Mouse (Mus musculus) thymus, adult 2 months (tissue): ENCODE data around the gene Msi2. TPM values are rescaled to one million over a fixed set of nuclear protein-coding genes. Genes with fewer than 3 reads are reported as not detected.

Source experiments
- DNase-seq: peaks from one replicate; pipeline ENCODE4 v3.0.0; 2021
- H3K27ac ChIP-seq: fragments of 200-500 bp; 2 replicates; pipeline ENCODE4 v1.5.1; 2012; ENCODE audit warnings: low read length, control low read depth; ENCODE audit not compliant: control insufficient read depth, insufficient read depth
- H3K27me3 ChIP-seq: fragments of 200-500 bp; 2 replicates; pipeline ENCODE4 v1.6.1; 2012; ENCODE audit warnings: mild to moderate bottlenecking, low read length, moderate library complexity, mixed read lengths; ENCODE audit not compliant: control insufficient read depth, insufficient read depth
- H3K36me3 ChIP-seq: fragments of 200-500 bp; 2 replicates; pipeline ENCODE4 v1.6.1; 2012; ENCODE audit warnings: mild to moderate bottlenecking, low read length, moderate library complexity; ENCODE audit not compliant: control insufficient read depth, insufficient read depth
- H3K4me1 ChIP-seq: fragments of 200-500 bp; replicated peaks from 2 replicates; pipeline ENCODE4 v1.6.1; 2012; ENCODE audit warnings: low read length; ENCODE audit not compliant: control insufficient read depth, insufficient read depth
- H3K4me3 ChIP-seq: fragments of 200-500 bp; 2 replicates; pipeline ENCODE4 v1.5.1; 2012; ENCODE audit warnings: mild to moderate bottlenecking, low read length, control low read depth, moderate library complexity; ENCODE audit not compliant: control insufficient read depth, insufficient read depth
- CTCF ChIP-seq: fragments of 200-500 bp; IDR thresholded peaks from 2 replicates; pipeline ENCODE4 v1.5.1; 2012; ENCODE audit warnings: mild to moderate bottlenecking, control low read depth, low read length, moderate library complexity, borderline replicate concordance; ENCODE audit not compliant: control insufficient read depth, poor library complexity, insufficient read depth; ENCODE audit errors: extremely low read depth
- POLR2A ChIP-seq: fragments of 200-500 bp; IDR thresholded peaks from 2 replicates; pipeline ENCODE4 v1.6.1; 2012; ENCODE audit warnings: mild to moderate bottlenecking, low read length, control low read depth, moderate library complexity; ENCODE audit not compliant: control insufficient read depth, poor library complexity, insufficient read depth; ENCODE audit errors: extremely low read depth
- WGBS: fragments of 180-500 bp; shearing (Covaris S2); methylation state at CpG from one replicate; pipeline ENCODE4 v1.1.7; 2018; 5-methylcytosine and 5-hydroxymethylcytosine counted together
- polyA plus RNA-seq: library from polyadenylated mRNA; depleted of rRNA; stranded (reverse); fragments of >200 nt; gene quantifications from 2 replicates; pipeline ENCODE4 v1.2.3, GENCODE M21; 2012

Msi2 gene
- polyA plus RNA-seq, 1 experiment = 51.3 TPM

GRCm38 (mm10) chr11:88577076-88577475 is 141.2 kb downstream of the Msi2 start:
- 11% methylated on average over 7 of the region's 7 CpGs for WGBS

GRCm38 (mm10) chr11:88576233-88576998 is 141.9 kb downstream of the Msi2 start:
- no peak overlapping the region for H3K4me3 ChIP-seq
- no peaks in the 10 kb centered on the region for H3K27me3 ChIP-seq

More at GRCm38 (mm10) chr11:88577076-88577475, 141.2 kb downstream of the Msi2 start:
- no peak for TF ChIP-seq POLR2A
- no peak for TF ChIP-seq CTCF
- Histone ChIP-seq H3K27ac (peak overlapping the region; percentile 82), H3K36me3 (no peaks in the 10 kb centered on the region), H3K4me3 (no peak overlapping the region), H3K27me3 (no peaks in the 10 kb centered on the region), H3K4me1 (peaks cover 45% of the 10 kb centered on the region)
- DNase-seq = no peak

GRCm38 (mm10) chr11:88574575-88575360 is 143.5 kb downstream of the Msi2 start:
- TF ChIP-seq POLR2A (no peak), CTCF (no peak)
- no peak overlapping the region for H3K27ac ChIP-seq
- no peaks in the 10 kb centered on the region for H3K36me3 ChIP-seq
- peaks cover 41% of the 10 kb centered on the region for H3K4me1 ChIP-seq
- no peaks in the 10 kb centered on the region for H3K27me3 ChIP-seq
- DNase-seq = no peak
- WGBS = 82% methylated on average over 4 of the region's 4 CpGs
- no peak overlapping the region for H3K4me3 ChIP-seq

More at GRCm38 (mm10) chr11:88576233-88576998, 141.9 kb downstream of the Msi2 start:
- H3K27ac ChIP-seq = peak overlapping the region; percentile 82
- 27% methylated on average over 7 of the region's 7 CpGs for WGBS
- peak; percentile 53 for DNase-seq
- no peaks in the 10 kb centered on the region for H3K36me3 ChIP-seq
- TF ChIP-seq POLR2A (no peak), CTCF (no peak)
- peaks cover 43% of the 10 kb centered on the region for H3K4me1 ChIP-seq

- H3K27ac ChIP-seq = no peak overlapping the region
- 96% methylated on average over 5 of the region's 5 CpGs for WGBS
- H3K4me1 ChIP-seq = peaks cover 30% of the 10 kb centered on the region
- TF ChIP-seq CTCF = no peak
- no peak for TF ChIP-seq POLR2A
- DNase-seq = no peak
- H3K27me3 ChIP-seq = no peaks in the 10 kb centered on the region
- H3K4me3 ChIP-seq = no peak overlapping the region
- no peaks in the 10 kb centered on the region for H3K36me3 ChIP-seq
Observed at GRCm38 (mm10) chr11:88573013-88573412, 145.3 kb downstream of the Msi2 start.

- no peak for DNase-seq
- H3K27me3 ChIP-seq = no peaks in the 10 kb centered on the region
- TF ChIP-seq POLR2A (no peak), CTCF (no peak)
- H3K36me3 ChIP-seq = no peaks in the 10 kb centered on the region
- no peak overlapping the region for H3K27ac ChIP-seq
- H3K4me3 ChIP-seq = no peak overlapping the region
- 98% methylated on average over 11 of the region's 11 CpGs for WGBS
- H3K4me1 ChIP-seq = peaks cover 25% of the 10 kb centered on the region
Observed at GRCm38 (mm10) chr11:88572461-88572860, 145.9 kb downstream of the Msi2 start.

- TF ChIP-seq CTCF = no peak
- TF ChIP-seq POLR2A = no peak
- Histone ChIP-seq H3K27me3 (no peaks in the 10 kb centered on the region), H3K4me1 (peaks cover 8% of the 10 kb centered on the region), H3K4me3 (no peak overlapping the region), H3K36me3 (no peaks in the 10 kb centered on the region), H3K27ac (no peak overlapping the region)
- WGBS = 90% methylated on average over 6 of the region's 6 CpGs
- DNase-seq = no peak
Observed at GRCm38 (mm10) chr11:88570715-88571202, 147.6 kb downstream of the Msi2 start.
